Mouse (Mus musculus) limb, embryonic 15.5 days (tissue): ENCODE measurements around the gene Pafah2. TPM values are rescaled to one million over a fixed set of nuclear protein-coding genes. Genes with fewer than 3 reads are reported as not detected.

Experiments
- ATAC-seq: fragments of 200-750 bp; cut with Nextera tagmentation; 2 replicates; pipeline ENCODE4 v1.8.0; 2017; ENCODE audit warnings: low read depth, moderate TSS enrichment; ENCODE audit not compliant: insufficient number of reproducible peaks, low FRiP score, low TSS enrichment
- H3K27ac ChIP-seq: fragments of 300-500 bp; sonication (generic); 2 replicates; pipeline ENCODE4 v1.5.1; 2015; ENCODE audit warnings: moderate library complexity, mild to moderate bottlenecking, inconsistent platforms
- H3K27me3 ChIP-seq: fragments of 300-500 bp; sonication (generic); 2 replicates; pipeline ENCODE4 v1.6.1; 2015; ENCODE audit warnings: inconsistent platforms
- H3K36me3 ChIP-seq: fragments of 300-500 bp; sonication (generic); 2 replicates; pipeline ENCODE4 v1.6.1; 2015; ENCODE audit warnings: inconsistent platforms
- H3K4me1 ChIP-seq: fragments of 300-500 bp; sonication (generic); 2 replicates; pipeline ENCODE4 v1.6.1; 2015; ENCODE audit warnings: inconsistent platforms
- H3K4me2 ChIP-seq: fragments of 300-500 bp; sonication (generic); 2 replicates; pipeline ENCODE4 v1.6.1; 2015; ENCODE audit warnings: mild to moderate bottlenecking, inconsistent platforms
- H3K4me3 ChIP-seq: fragments of 300-500 bp; sonication (generic); 2 replicates; pipeline ENCODE4 v1.5.1; 2015; ENCODE audit warnings: mild to moderate bottlenecking, inconsistent platforms
- H3K9ac ChIP-seq: fragments of 300-500 bp; sonication (generic); 2 replicates; pipeline ENCODE4 v1.6.1; 2015; ENCODE audit warnings: inconsistent platforms
- H3K9me3 ChIP-seq: fragments of 300-500 bp; sonication (generic); 2 replicates; pipeline ENCODE4 v1.6.1; 2016; ENCODE audit warnings: inconsistent platforms
- WGBS: fragments of 180-500 bp; shearing (Covaris S2); methylation state at CpG from one replicate; pipeline ENCODE4 v1.1.7; 2015; 5-methylcytosine and 5-hydroxymethylcytosine counted together
- polyA plus RNA-seq: library from polyadenylated mRNA; unstranded; fragments of >200 nt; fragmentation: Nextera tagmentation; extraction: Ambion mirVana; gene quantifications from 2 replicates; pipeline ENCODE4 v1.2.1, GENCODE M21; 2015

Gene Pafah2
- polyA plus RNA-seq, 1 experiment from 2014 or later, result 20.7 TPM

GRCm38 (mm10) chr4:134466381-134467262, 70.5 kb downstream of the Pafah2 start:
- no peaks in the 10 kb centered on the region for H3K9me3 ChIP-seq
- H3K36me3 ChIP-seq, result peaks cover 9% of the 10 kb centered on the region
- peak overlapping the region; percentile 95; the same call in 1 of the 2 replicates for H3K4me3 ChIP-seq
- H3K9ac ChIP-seq, result no peak overlapping the region
- 70% methylated on average over 11 of the region's 11 CpGs for WGBS
- H3K4me2 ChIP-seq, result peak overlapping the region; percentile 94
- H3K27ac ChIP-seq, result no peak overlapping the region
- H3K27me3 ChIP-seq, result 0 out of 2 replicates have a peak, but pooled peaks cover 4% of the 10 kb centered on the region
- peaks cover 17% of the 10 kb centered on the region for H3K4me1 ChIP-seq
- no peak for ATAC-seq

GRCm38 (mm10) chr4:134467435-134468214, 71.5 kb downstream of the Pafah2 start:
- no peaks in the 10 kb centered on the region for H3K9me3 ChIP-seq
- H3K9ac ChIP-seq, result peak overlapping the region; percentile 74
- peak overlapping the region; percentile 95 for H3K4me3 ChIP-seq
- H3K36me3 ChIP-seq, result peaks cover 18% of the 10 kb centered on the region
- under 1% methylated on average over 31 of the region's 31 CpGs for WGBS
- no peak for ATAC-seq
- H3K27me3 ChIP-seq, result 0 out of 2 replicates have a peak, but pooled peaks cover 4% of the 10 kb centered on the region
- peaks cover 17% of the 10 kb centered on the region for H3K4me1 ChIP-seq
- H3K4me2 ChIP-seq, result peak overlapping the region; percentile 94
- peak overlapping the region; percentile 23; the same call in 1 of the 2 replicates for H3K27ac ChIP-seq

- peak; percentile 95 for ATAC-seq
- Histone ChIP-seq H3K4me2 (peak within 1 kb of the TSS; percentile 94), H3K4me1 (peaks cover 17% of the 10 kb centered on the region), H3K9me3 (no peaks in the 10 kb centered on the region), H3K36me3 (peaks cover 23% of the 10 kb centered on the region), H3K4me3 (peak within 1 kb of the TSS; percentile 95), H3K9ac (peak within 1 kb of the TSS; percentile 74), H3K27ac (peak within 1 kb of the TSS; percentile 94), H3K27me3 (0 out of 2 replicates have a peak, but pooled peaks cover 4% of the 10 kb centered on the region)
- WGBS, result under 1% methylated on average over 31 of the region's 31 CpGs
These were observed 72.1 kb downstream of the Pafah2 start, which contains the start of gene Stmn1 for GRCm38 (mm10) chr4:134468215-134468575. Gene Stmn1, plus strand, starts transcription at chr4:134468320.

- no peaks in the 10 kb centered on the region for H3K9me3 ChIP-seq
- peak; percentile 86 for ATAC-seq
- under 1% methylated on average over 65 of the region's 68 CpGs for WGBS
- H3K4me1 ChIP-seq, result peaks cover 17% of the 10 kb centered on the region
- H3K36me3 ChIP-seq, result peaks cover 24% of the 10 kb centered on the region
- 0 out of 2 replicates have a peak, but pooled peaks cover 4% of the 10 kb centered on the region for H3K27me3 ChIP-seq
- peak overlapping the region; percentile 94 for H3K4me2 ChIP-seq
- peak overlapping the region; percentile 95 for H3K4me3 ChIP-seq
- peak overlapping the region; percentile 74 for H3K9ac ChIP-seq
- peak overlapping the region; percentile 94 for H3K27ac ChIP-seq
These were observed 72.6 kb downstream of the Pafah2 start for GRCm38 (mm10) chr4:134468578-134469266.

GRCm38 (mm10) chr4:134469341-134469796, 73.2 kb downstream of the Pafah2 start:
- Histone ChIP-seq H3K9me3 (no peaks in the 10 kb centered on the region), H3K9ac (no peak overlapping the region), H3K4me2 (peak overlapping the region; percentile 94), H3K27ac (peak overlapping the region; percentile 94), H3K27me3 (0 out of 2 replicates have a peak, but pooled peaks cover 4% of the 10 kb centered on the region), H3K36me3 (peaks cover 31% of the 10 kb centered on the region), H3K4me1 (peaks cover 21% of the 10 kb centered on the region), H3K4me3 (peak overlapping the region; percentile 95)
- no peak for ATAC-seq
- 13% methylated on average over 6 of the region's 6 CpGs for WGBS

GRCm38 (mm10) chr4:134469985-134470384, 73.9 kb downstream of the Pafah2 start:
- H3K4me2 ChIP-seq, result peak overlapping the region; percentile 94; the same call in 1 of the 2 replicates
- WGBS, result 58% methylated on average over 3 of the region's 3 CpGs
- no peak for ATAC-seq
- no peak overlapping the region for H3K9ac ChIP-seq
- H3K27me3 ChIP-seq, result 0 out of 2 replicates have a peak, but pooled peaks cover 4% of the 10 kb centered on the region
- peaks cover 37% of the 10 kb centered on the region for H3K36me3 ChIP-seq
- no peak overlapping the region for H3K27ac ChIP-seq
- H3K4me3 ChIP-seq, result peak overlapping the region; percentile 95
- H3K9me3 ChIP-seq, result no peaks in the 10 kb centered on the region
- H3K4me1 ChIP-seq, result peaks cover 21% of the 10 kb centered on the region

GRCm38 (mm10) chr4:134471469-134471868, 75.3 kb downstream of the Pafah2 start:
- Histone ChIP-seq H3K4me3 (no peak overlapping the region), H3K9me3 (no peaks in the 10 kb centered on the region), H3K36me3 (peaks cover 52% of the 10 kb centered on the region), H3K9ac (no peak overlapping the region), H3K27me3 (0 out of 2 replicates have a peak, but pooled peaks cover 4% of the 10 kb centered on the region), H3K4me1 (peaks cover 21% of the 10 kb centered on the region), H3K4me2 (no peak overlapping the region), H3K27ac (no peak overlapping the region)
- ATAC-seq, result no peak

GRCm38 (mm10) chr4:134473764-134474163, 77.6 kb downstream of the Pafah2 start:
- peaks cover 60% of the 10 kb centered on the region for H3K36me3 ChIP-seq
- peaks cover 19% of the 10 kb centered on the region for H3K4me1 ChIP-seq
- no peaks in the 10 kb centered on the region for H3K27me3 ChIP-seq
- ATAC-seq, result no peak
- no peak overlapping the region for H3K4me3 ChIP-seq
- WGBS, result 73% methylated on average over 4 of the region's 4 CpGs
- no peak overlapping the region for H3K9ac ChIP-seq
- no peaks in the 10 kb centered on the region for H3K9me3 ChIP-seq
- H3K27ac ChIP-seq, result no peak overlapping the region
- H3K4me2 ChIP-seq, result no peak overlapping the region

GRCm38 (mm10) chr4:134474240-134474639, 78.1 kb downstream of the Pafah2 start:
- Histone ChIP-seq H3K27ac (no peak overlapping the region), H3K9me3 (no peaks in the 10 kb centered on the region), H3K4me3 (no peak overlapping the region), H3K4me1 (peaks cover 19% of the 10 kb centered on the region), H3K27me3 (no peaks in the 10 kb centered on the region), H3K36me3 (peaks cover 60% of the 10 kb centered on the region), H3K9ac (no peak overlapping the region), H3K4me2 (no peak overlapping the region)
- no peak for ATAC-seq
- 61% methylated on average over 8 of the region's 8 CpGs for WGBS

GRCm38 (mm10) chr4:134476899-134477298, 80.8 kb downstream of the Pafah2 start:
- Histone ChIP-seq H3K36me3 (peaks cover 49% of the 10 kb centered on the region), H3K9me3 (no peaks in the 10 kb centered on the region), H3K9ac (no peak overlapping the region), H3K4me3 (no peak overlapping the region), H3K27me3 (no peaks in the 10 kb centered on the region), H3K4me1 (peaks cover 8% of the 10 kb centered on the region; the same call in 1 of the 2 replicates), H3K27ac (peak overlapping the region; percentile 43; the same call in 1 of the 2 replicates), H3K4me2 (no peak overlapping the region)
- 82% methylated on average over 8 of the region's 8 CpGs for WGBS
- ATAC-seq, result no peak
